Mouse (Mus musculus) intestine, postnatal 0 days (tissue): ENCODE data around the gene Npl. TPM values are rescaled to one million over a fixed set of nuclear protein-coding genes. Genes with fewer than 3 reads are reported as not detected.

Source experiments
- ATAC-seq: fragments of 200-750 bp; cut with Nextera tagmentation; 2 replicates; pipeline ENCODE4 v1.8.0; 2017; ENCODE audit warnings: mild to moderate bottlenecking, moderate TSS enrichment, moderate library complexity
- H3K27ac ChIP-seq: fragments of 300-500 bp; sonication (generic); 2 replicates; pipeline ENCODE4 v1.5.1; 2014; ENCODE audit warnings: mild to moderate bottlenecking, low read depth, low read length, moderate library complexity
- H3K27me3 ChIP-seq: fragments of 300-500 bp; sonication (generic); replicated peaks from 2 replicates; pipeline ENCODE4 v1.6.1; 2014; ENCODE audit warnings: low read length, mixed read lengths; ENCODE audit not compliant: control insufficient read depth, insufficient read depth
- H3K36me3 ChIP-seq: fragments of 300-500 bp; sonication (generic); 2 replicates; pipeline ENCODE4 v1.6.1; 2014; ENCODE audit warnings: mild to moderate bottlenecking, moderate library complexity; ENCODE audit not compliant: control insufficient read depth, insufficient read depth
- H3K4me1 ChIP-seq: fragments of 300-500 bp; sonication (generic); replicated peaks from 2 replicates; pipeline ENCODE4 v1.6.1; 2014; ENCODE audit warnings: antibody characterized with exemption, low read length, mixed read lengths; ENCODE audit not compliant: control insufficient read depth, insufficient read depth
- H3K4me2 ChIP-seq: fragments of 300-500 bp; sonication (generic); replicated peaks from 2 replicates; pipeline ENCODE4 v1.6.1; 2014; ENCODE audit warnings: low read depth, mild to moderate bottlenecking, moderate library complexity
- H3K4me3 ChIP-seq: fragments of 300-500 bp; sonication (generic); 2 replicates; pipeline ENCODE4 v1.5.1; 2014; ENCODE audit warnings: low read depth, low read length
- H3K9ac ChIP-seq: fragments of 300-500 bp; sonication (generic); 2 replicates; pipeline ENCODE4 v1.6.1; 2014; ENCODE audit warnings: mild to moderate bottlenecking, low read depth, low read length
- H3K9me3 ChIP-seq: fragments of 300-500 bp; sonication (generic); 2 replicates; pipeline ENCODE4 v1.6.1; 2016; ENCODE audit warnings: mixed run types; ENCODE audit not compliant: control insufficient read depth
- CTCF ChIP-seq: sonication (generic); IDR thresholded peaks from 2 replicates; pipeline ENCODE4 v1.5.1; 2016; ENCODE audit warnings: low read depth, mild to moderate bottlenecking, control low read depth, antibody characterized with exemption, moderate library complexity
- WGBS: fragments of 180-500 bp; shearing (Covaris S2); extraction: QIAGEN DNeasy Blood & Tissue Kit; methylation state at CpG from one replicate; pipeline ENCODE4 v1.1.7; 2014; 5-methylcytosine and 5-hydroxymethylcytosine counted together
- polyA plus RNA-seq: library from polyadenylated mRNA; unstranded; fragments of >200 nt; fragmentation: Nextera tagmentation; extraction: Ambion mirVana; gene quantifications from 2 replicates; pipeline ENCODE4 v1.2.1, GENCODE M21; 2015

Npl gene
- polyA plus RNA-seq: 967 and 1,051 TPM in 2 replicates

GRCm38 (mm10) chr1:153549536-153550199, at the start of gene Npl:
TSS of gene Npl (minus strand) at chr1:153550045.
- H3K4me1 ChIP-seq: no peaks in the 10 kb centered on the region
- H3K9me3 ChIP-seq: no peaks in the 10 kb centered on the region
- no peaks in the 10 kb centered on the region for H3K27me3 ChIP-seq
- peak within 1 kb of the TSS; percentile 57 for H3K27ac ChIP-seq
- no peaks in the 10 kb centered on the region for H3K36me3 ChIP-seq
- WGBS: 5% methylated on average over 29 of the region's 29 CpGs
- peak; percentile 79 for ATAC-seq
- H3K4me3 ChIP-seq: peak within 1 kb of the TSS; percentile 50
- H3K4me2 ChIP-seq: peak within 1 kb of the TSS; percentile 76
- peak; percentile 24; the same call in 1 of the 2 replicates for TF ChIP-seq CTCF
- peak within 1 kb of the TSS; percentile 60 for H3K9ac ChIP-seq

- Histone ChIP-seq H3K36me3 (no peaks in the 10 kb centered on the region), H3K4me1 (no peaks in the 10 kb centered on the region), H3K27ac (no peak overlapping the region), H3K4me3 (no peak overlapping the region), H3K4me2 (no peak overlapping the region), H3K9ac (no peak overlapping the region), H3K9me3 (no peaks in the 10 kb centered on the region), H3K27me3 (no peaks in the 10 kb centered on the region)
- TF ChIP-seq CTCF: no peak
- 45% methylated on average over 9 of the region's 9 CpGs for WGBS
- no peak for ATAC-seq
Measured at GRCm38 (mm10) chr1:153599302-153600045, 49.6 kb upstream of the Npl start.

- no peaks in the 10 kb centered on the region for H3K4me1 ChIP-seq
- H3K9me3 ChIP-seq: no peaks in the 10 kb centered on the region
- H3K27me3 ChIP-seq: no peaks in the 10 kb centered on the region
- 18% methylated on average over 2 of the region's 2 CpGs for WGBS
- H3K27ac ChIP-seq: no peak overlapping the region
- TF ChIP-seq CTCF: no peak
- H3K9ac ChIP-seq: no peak overlapping the region
- ATAC-seq: no peak
- no peak overlapping the region for H3K4me3 ChIP-seq
- H3K36me3 ChIP-seq: no peaks in the 10 kb centered on the region
- no peak overlapping the region for H3K4me2 ChIP-seq
Measured at GRCm38 (mm10) chr1:153598773-153599172, 48.9 kb upstream of the Npl start.

- H3K9me3 ChIP-seq: no peaks in the 10 kb centered on the region
- 85% methylated on average over 2 of the region's 2 CpGs for WGBS
Measured at GRCm38 (mm10) chr1:153593678-153594077, 43.8 kb upstream of the Npl start.

GRCm38 (mm10) chr1:153590176-153590734, 40.4 kb upstream of the Npl start:
- no peak overlapping the region for H3K4me2 ChIP-seq
- H3K9me3 ChIP-seq: no peaks in the 10 kb centered on the region
- H3K27ac ChIP-seq: no peak overlapping the region
- H3K4me3 ChIP-seq: no peak overlapping the region
- H3K27me3 ChIP-seq: no peaks in the 10 kb centered on the region
- no peak for ATAC-seq
- H3K4me1 ChIP-seq: no peaks in the 10 kb centered on the region
- WGBS: 73% methylated on average over 2 of the region's 2 CpGs
- no peaks in the 10 kb centered on the region for H3K36me3 ChIP-seq
- H3K9ac ChIP-seq: no peak overlapping the region
- TF ChIP-seq CTCF: no peak

More at GRCm38 (mm10) chr1:153593678-153594077, 43.8 kb upstream of the Npl start:
- Histone ChIP-seq H3K27ac (no peak overlapping the region), H3K36me3 (no peaks in the 10 kb centered on the region), H3K9ac (no peak overlapping the region), H3K4me1 (no peaks in the 10 kb centered on the region), H3K4me2 (no peak overlapping the region), H3K4me3 (no peak overlapping the region), H3K27me3 (no peaks in the 10 kb centered on the region)
- no peak for TF ChIP-seq CTCF
- no peak for ATAC-seq

- no peak for TF ChIP-seq CTCF
- H3K4me2 ChIP-seq: no peak overlapping the region
- ATAC-seq: no peak
- 83% methylated on average over 5 of the region's 5 CpGs for WGBS
- H3K27ac ChIP-seq: no peak overlapping the region
- no peaks in the 10 kb centered on the region for H3K27me3 ChIP-seq
- H3K9me3 ChIP-seq: no peaks in the 10 kb centered on the region
- no peak overlapping the region for H3K9ac ChIP-seq
- no peaks in the 10 kb centered on the region for H3K4me1 ChIP-seq
- H3K36me3 ChIP-seq: no peaks in the 10 kb centered on the region
- H3K4me3 ChIP-seq: no peak overlapping the region
Measured at GRCm38 (mm10) chr1:153587956-153588355, 38.1 kb upstream of the Npl start.
